Mouse (Mus musculus): Measurements from ENCODE around the gene Tet1. TPM values are rescaled to one million over a fixed set of nuclear protein-coding genes. Genes with fewer than 3 reads are reported as not detected.

The Tet1 gene
- polyA plus RNA-seq, 1 experiment from 2014 or later: 39.5 TPM

GRCm38 (mm10) chr10:62863563-62863962, 45.2 kb downstream of the Tet1 start:
- peaks cover 20% of the 10 kb centered on the region for H3K4me1 ChIP-seq (ENCODE audit: control insufficient read depth, insufficient read depth, low read depth, low read length)
- peak overlapping the region; percentile 62; the same call in 1 of the 2 replicates for H3K27ac ChIP-seq (ENCODE audit: low read depth, low read length)
- peak overlapping the region; percentile 79 for H3K4me2 ChIP-seq (ENCODE audit: low read length)
- no peaks in the 10 kb centered on the region for H3K27me3 ChIP-seq (replicated peaks; ENCODE audit: control insufficient read depth, insufficient read depth, low read length)
- 36% methylated on average over 3 of the region's 3 CpGs for WGBS
- peak overlapping the region; percentile 39 for H3K4me3 ChIP-seq (ENCODE audit: low read length)
- ATAC-seq: no peak
- peak overlapping the region; percentile 49 for H3K9ac ChIP-seq (ENCODE audit: low read depth, low read length)
- H3K9me3 ChIP-seq (ENCODE audit: control insufficient read depth, low read length): no peaks in the 10 kb centered on the region
- H3K36me3 ChIP-seq (ENCODE audit: control insufficient read depth, insufficient read depth, low read length): peaks cover 3% of the 10 kb centered on the region; the same call in 1 of the 2 replicates

- H3K4me1 ChIP-seq (ENCODE audit: control insufficient read depth, insufficient read depth, low read depth, low read length): peaks cover 22% of the 10 kb centered on the region
- no peak overlapping the region for H3K9ac ChIP-seq (ENCODE audit: low read depth, low read length)
- no peaks in the 10 kb centered on the region for H3K9me3 ChIP-seq (ENCODE audit: control insufficient read depth, low read length)
- no peaks in the 10 kb centered on the region for H3K27me3 ChIP-seq (replicated peaks; ENCODE audit: control insufficient read depth, insufficient read depth, low read length)
- no peak overlapping the region for H3K27ac ChIP-seq (ENCODE audit: low read depth, low read length)
- no peak overlapping the region for H3K4me3 ChIP-seq (ENCODE audit: low read length)
- no peak overlapping the region for H3K4me2 ChIP-seq (ENCODE audit: low read length)
- H3K36me3 ChIP-seq (ENCODE audit: control insufficient read depth, insufficient read depth, low read length): peaks cover 3% of the 10 kb centered on the region; the same call in 1 of the 2 replicates
- WGBS: 96% methylated on average over 1 of the region's 1 CpGs
- ATAC-seq: no peak
Measured at GRCm38 (mm10) chr10:62862435-62862834, 46.4 kb downstream of the Tet1 start.

GRCm38 (mm10) chr10:62858967-62859366, 49.8 kb downstream of the Tet1 start:
- H3K27me3 ChIP-seq (replicated peaks; ENCODE audit: control insufficient read depth, insufficient read depth, low read length): no peaks in the 10 kb centered on the region
- WGBS: 91% methylated on average over 5 of the region's 5 CpGs
- H3K4me1 ChIP-seq (ENCODE audit: control insufficient read depth, insufficient read depth, low read depth, low read length): peaks cover 17% of the 10 kb centered on the region
- H3K9me3 ChIP-seq (ENCODE audit: control insufficient read depth, low read length): no peaks in the 10 kb centered on the region
- no peak overlapping the region for H3K4me3 ChIP-seq (ENCODE audit: low read length)
- no peak overlapping the region for H3K9ac ChIP-seq (ENCODE audit: low read depth, low read length)
- H3K4me2 ChIP-seq (ENCODE audit: low read length): no peak overlapping the region
- ATAC-seq: no peak
- H3K36me3 ChIP-seq (ENCODE audit: control insufficient read depth, insufficient read depth, low read length): peaks cover 3% of the 10 kb centered on the region; the same call in 1 of the 2 replicates
- H3K27ac ChIP-seq (ENCODE audit: low read depth, low read length): no peak overlapping the region

- ATAC-seq: peak; percentile 85
Measured at GRCm38 (mm10) chr10:62856690-62857290, 52.0 kb downstream of the Tet1 start.

GRCm38 (mm10) chr10:62854992-62855391, 53.8 kb downstream of the Tet1 start:
- no peak overlapping the region for H3K27ac ChIP-seq (ENCODE audit: low read depth, low read length)
- H3K36me3 ChIP-seq (ENCODE audit: control insufficient read depth, insufficient read depth, low read length): no peaks in the 10 kb centered on the region; the same call in 1 of the 2 replicates
- no peaks in the 10 kb centered on the region; the same call in 1 of the 2 replicates for H3K9me3 ChIP-seq (ENCODE audit: control insufficient read depth, low read length)
- peaks cover 9% of the 10 kb centered on the region for H3K4me1 ChIP-seq (ENCODE audit: control insufficient read depth, insufficient read depth, low read depth, low read length)
- ATAC-seq: no peak
- 83% methylated on average over 2 of the region's 2 CpGs for WGBS
- H3K4me3 ChIP-seq (ENCODE audit: low read length): no peak overlapping the region
- no peaks in the 10 kb centered on the region for H3K27me3 ChIP-seq (replicated peaks; ENCODE audit: control insufficient read depth, insufficient read depth, low read length)
- H3K9ac ChIP-seq (ENCODE audit: low read depth, low read length): no peak overlapping the region
- H3K4me2 ChIP-seq (ENCODE audit: low read length): no peak overlapping the region

More at GRCm38 (mm10) chr10:62856690-62857290, 52.0 kb downstream of the Tet1 start:
- H3K9me3 ChIP-seq (ENCODE audit: control insufficient read depth, low read length): no peaks in the 10 kb centered on the region; the same call in 1 of the 2 replicates
- H3K36me3 ChIP-seq (ENCODE audit: control insufficient read depth, insufficient read depth, low read length): peaks cover 3% of the 10 kb centered on the region; the same call in 1 of the 2 replicates
- H3K27ac ChIP-seq (ENCODE audit: low read depth, low read length): no peak overlapping the region
- H3K4me2 ChIP-seq (ENCODE audit: low read length): no peak overlapping the region
- H3K9ac ChIP-seq (ENCODE audit: low read depth, low read length): no peak overlapping the region
- WGBS: 82% methylated on average over 10 of the region's 10 CpGs
- H3K4me1 ChIP-seq (ENCODE audit: control insufficient read depth, insufficient read depth, low read depth, low read length): peaks cover 9% of the 10 kb centered on the region
- H3K4me3 ChIP-seq (ENCODE audit: low read length): no peak overlapping the region
- H3K27me3 ChIP-seq (replicated peaks; ENCODE audit: control insufficient read depth, insufficient read depth, low read length): no peaks in the 10 kb centered on the region

- Histone ChIP-seq H3K4me2 (ENCODE audit: low read length) (no peak overlapping the region), H3K4me1 (ENCODE audit: control insufficient read depth, insufficient read depth, low read depth, low read length) (peaks cover 9% of the 10 kb centered on the region), H3K36me3 (ENCODE audit: control insufficient read depth, insufficient read depth, low read length) (no peaks in the 10 kb centered on the region), H3K27ac (ENCODE audit: low read depth, low read length) (no peak overlapping the region), H3K27me3 (replicated peaks; ENCODE audit: control insufficient read depth, insufficient read depth, low read length) (no peaks in the 10 kb centered on the region), H3K9me3 (ENCODE audit: control insufficient read depth, low read length) (no peaks in the 10 kb centered on the region; the same call in 1 of the 2 replicates), H3K9ac (ENCODE audit: low read depth, low read length) (no peak overlapping the region), H3K4me3 (ENCODE audit: low read length) (no peak overlapping the region)
- ATAC-seq: no peak
- WGBS: 86% methylated on average over 4 of the region's 4 CpGs
Measured at GRCm38 (mm10) chr10:62854581-62854980, 54.2 kb downstream of the Tet1 start.

- no peak overlapping the region for H3K9ac ChIP-seq (ENCODE audit: low read depth, low read length)
- no peaks in the 10 kb centered on the region for H3K27me3 ChIP-seq (replicated peaks; ENCODE audit: control insufficient read depth, insufficient read depth, low read length)
- H3K36me3 ChIP-seq (ENCODE audit: control insufficient read depth, insufficient read depth, low read length): no peaks in the 10 kb centered on the region
- H3K4me2 ChIP-seq (ENCODE audit: low read length): no peak overlapping the region
- H3K27ac ChIP-seq (ENCODE audit: low read depth, low read length): no peak overlapping the region
- H3K4me3 ChIP-seq (ENCODE audit: low read length): no peak overlapping the region
- 85% methylated on average over 7 of the region's 7 CpGs for WGBS
- no peaks in the 10 kb centered on the region; the same call in 1 of the 2 replicates for H3K4me1 ChIP-seq (ENCODE audit: control insufficient read depth, insufficient read depth, low read depth, low read length)
- no peak for ATAC-seq
- H3K9me3 ChIP-seq (ENCODE audit: control insufficient read depth, low read length): no peaks in the 10 kb centered on the region; the same call in 1 of the 2 replicates
Measured at GRCm38 (mm10) chr10:62851578-62851977, 57.2 kb downstream of the Tet1 start.

GRCm38 (mm10) chr10:62851025-62851424, 57.8 kb downstream of the Tet1 start:
- Histone ChIP-seq H3K4me2 (ENCODE audit: low read length) (no peak overlapping the region), H3K4me3 (ENCODE audit: low read length) (no peak overlapping the region), H3K9ac (ENCODE audit: low read depth, low read length) (no peak overlapping the region), H3K9me3 (ENCODE audit: control insufficient read depth, low read length) (no peaks in the 10 kb centered on the region; the same call in 1 of the 2 replicates), H3K27me3 (replicated peaks; ENCODE audit: control insufficient read depth, insufficient read depth, low read length) (no peaks in the 10 kb centered on the region), H3K27ac (ENCODE audit: low read depth, low read length) (no peak overlapping the region), H3K4me1 (ENCODE audit: control insufficient read depth, insufficient read depth, low read depth, low read length) (no peaks in the 10 kb centered on the region; the same call in 1 of the 2 replicates), H3K36me3 (ENCODE audit: control insufficient read depth, insufficient read depth, low read length) (no peaks in the 10 kb centered on the region)
- WGBS: 70% methylated on average over 4 of the region's 4 CpGs
- ATAC-seq: no peak

- no peaks in the 10 kb centered on the region; the same call in 1 of the 2 replicates for H3K4me1 ChIP-seq (ENCODE audit: control insufficient read depth, insufficient read depth, low read depth, low read length)
- no peak overlapping the region for H3K27ac ChIP-seq (ENCODE audit: low read depth, low read length)
- no peaks in the 10 kb centered on the region for H3K27me3 ChIP-seq (replicated peaks; ENCODE audit: control insufficient read depth, insufficient read depth, low read length)
- H3K4me2 ChIP-seq (ENCODE audit: low read length): no peak overlapping the region
- ATAC-seq: no peak
- H3K4me3 ChIP-seq (ENCODE audit: low read length): no peak overlapping the region
- no peaks in the 10 kb centered on the region; the same call in 1 of the 2 replicates for H3K9me3 ChIP-seq (ENCODE audit: control insufficient read depth, low read length)
- H3K36me3 ChIP-seq (ENCODE audit: control insufficient read depth, insufficient read depth, low read length): no peaks in the 10 kb centered on the region
- H3K9ac ChIP-seq (ENCODE audit: low read depth, low read length): no peak overlapping the region
- 94% methylated on average over 2 of the region's 2 CpGs for WGBS
Measured at GRCm38 (mm10) chr10:62848783-62849182, 60.0 kb downstream of the Tet1 start.

Data from hindbrain, embryonic 16.5 days (tissue).